Mouse (Mus musculus) heart, postnatal 25 days (tissue): Measurements from ENCODE around the gene Col8a2. TPM values are rescaled to one million over a fixed set of nuclear protein-coding genes. Genes with fewer than 3 reads are reported as not detected.
A peak's percentile ranks its signal among the peaks of the same experiment; 100 is the strongest.

Experiments
- DNase-seq: peaks from one replicate; pipeline ENCODE4 v3.0.0; 2022; ENCODE audit warnings: low spot score
- intact Hi-C: fragments of 180-260 bp; cut with DNase I; formaldehyde crosslinking; loops from one replicate; pipeline ENCODE4 v1.15.1; 2025
- total RNA-seq, 2 experiments: library from RNA; stranded (reverse); gene quantifications; 2 replicates each; pipeline ENCODE4 v1.2.3; 2021

The Col8a2 gene
- under 1 TPM; 0.75 to 0.81 TPM for total RNA-seq

- no peak for DNase-seq
Measured at GRCm38 (mm10) chr4:126286492-126286891, at the start of gene Col8a2. Col8a2 (plus strand) TSS chr4:126286793.

DNA sequence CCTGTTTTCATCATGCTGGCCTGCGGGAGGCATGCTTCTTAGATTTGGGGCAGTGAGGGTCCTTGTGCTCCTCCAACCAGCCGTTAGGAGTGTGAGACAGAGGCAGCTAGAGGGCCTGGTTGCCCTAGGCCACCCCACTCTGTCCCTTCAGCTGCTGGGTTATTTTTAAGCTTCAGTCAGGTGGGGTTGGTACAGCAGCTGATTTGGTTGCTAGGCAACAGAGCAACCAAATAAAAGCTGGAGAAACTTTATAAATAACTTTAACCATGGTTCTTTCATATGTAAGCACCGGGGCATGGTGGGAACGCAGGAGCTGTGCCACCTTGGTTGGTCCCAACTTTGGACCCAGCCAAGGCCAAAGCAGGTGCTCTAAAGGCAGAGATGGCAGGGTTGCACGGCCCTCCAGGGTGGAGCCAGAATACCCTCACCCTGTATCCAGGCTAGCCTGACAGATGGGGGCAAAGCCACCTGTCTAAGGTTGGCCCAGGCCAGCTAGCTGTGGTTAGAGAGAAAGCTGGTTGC, 48.8 kb upstream of the Col8a2 start:
- DNase-seq = no peak
- intact Hi-C loops = no loop called here

More at GRCm38 (mm10) chr4:126286492-126286891, at the start of gene Col8a2:
- intact Hi-C loops = no loop called here

- intact Hi-C loops = no loop called here
- DNase-seq = no peak
Measured at GRCm38 (mm10) chr4:126239862-126240475, 46.6 kb upstream of the Col8a2 start.

- no peak for DNase-seq
- intact Hi-C loops = no loop called here
Measured at GRCm38 (mm10) chr4:126241956-126242355, 44.6 kb upstream of the Col8a2 start.

GRCm38 (mm10) chr4:126242510-126242909, 44.1 kb upstream of the Col8a2 start:
- no peak for DNase-seq
- intact Hi-C loops = no loop called here

DNA sequence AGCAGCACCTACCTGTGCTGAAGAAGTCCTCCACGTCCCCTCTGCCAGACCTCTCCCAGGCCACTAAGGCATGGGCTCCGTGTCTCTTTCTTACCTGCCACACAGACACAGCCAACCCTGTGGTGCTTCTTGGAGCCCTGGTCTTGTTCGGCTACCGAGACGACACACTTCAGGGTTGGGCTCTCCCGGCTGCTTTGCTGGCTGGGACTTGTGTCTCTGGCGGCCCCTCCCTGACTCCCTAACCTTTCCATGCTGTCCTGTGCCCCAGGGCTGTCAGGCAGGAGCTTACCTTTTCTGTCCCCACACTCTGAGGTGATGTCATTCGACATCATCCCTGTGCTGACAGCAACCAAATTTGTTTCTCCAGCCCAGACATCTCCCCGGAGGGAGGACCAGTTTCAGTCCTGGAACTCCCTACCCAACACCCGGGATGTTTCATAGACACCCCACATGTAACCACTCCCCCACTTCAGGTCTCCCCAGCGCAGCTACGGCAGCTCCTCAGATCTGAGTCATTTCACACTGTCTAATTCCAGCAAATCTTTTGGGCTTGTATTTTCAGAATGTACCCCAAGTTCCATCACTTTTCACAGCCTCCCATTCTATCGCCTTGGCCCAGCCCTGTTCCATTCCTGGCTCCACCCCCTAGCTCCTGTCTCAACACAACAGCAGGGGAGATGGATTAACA, 40.2 kb upstream of the Col8a2 start:
- intact Hi-C loops = no loop called here
- DNase-seq = no peak

- no peak for DNase-seq
- intact Hi-C loops = loop anchor here (2.0 kb wide), 1 partner anchor 18 kb away; no protein-coding TSS in a partner anchor
Measured at GRCm38 (mm10) chr4:126248261-126248868, 38.2 kb upstream of the Col8a2 start.

DNA sequence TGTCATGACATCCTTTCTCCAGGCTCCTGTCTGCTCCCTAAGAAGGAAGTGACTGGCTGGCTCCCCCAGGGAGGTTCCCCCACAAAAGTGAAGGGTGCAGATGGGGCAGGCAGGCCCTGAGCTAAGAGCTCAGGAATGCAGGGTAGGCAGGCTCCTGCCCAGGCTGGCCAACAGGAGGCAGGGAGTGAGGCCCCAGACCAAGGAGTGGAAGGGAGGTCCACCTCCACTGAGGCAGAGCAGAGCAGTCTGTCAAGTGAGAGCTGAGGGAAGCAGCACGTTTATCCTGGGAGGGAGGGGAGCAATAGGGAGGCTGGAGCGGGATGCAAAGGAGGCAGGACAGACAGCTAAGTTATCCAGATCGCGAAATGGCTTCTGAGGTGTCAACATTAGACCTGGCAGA, 35.9 kb upstream of the Col8a2 start:
- intact Hi-C loops = no loop called here
- no peak for DNase-seq

GRCm38 (mm10) chr4:126251655-126252254, 34.8 kb upstream of the Col8a2 start:
- peak; percentile 68 for DNase-seq
- intact Hi-C loops = no loop called here

DNA sequence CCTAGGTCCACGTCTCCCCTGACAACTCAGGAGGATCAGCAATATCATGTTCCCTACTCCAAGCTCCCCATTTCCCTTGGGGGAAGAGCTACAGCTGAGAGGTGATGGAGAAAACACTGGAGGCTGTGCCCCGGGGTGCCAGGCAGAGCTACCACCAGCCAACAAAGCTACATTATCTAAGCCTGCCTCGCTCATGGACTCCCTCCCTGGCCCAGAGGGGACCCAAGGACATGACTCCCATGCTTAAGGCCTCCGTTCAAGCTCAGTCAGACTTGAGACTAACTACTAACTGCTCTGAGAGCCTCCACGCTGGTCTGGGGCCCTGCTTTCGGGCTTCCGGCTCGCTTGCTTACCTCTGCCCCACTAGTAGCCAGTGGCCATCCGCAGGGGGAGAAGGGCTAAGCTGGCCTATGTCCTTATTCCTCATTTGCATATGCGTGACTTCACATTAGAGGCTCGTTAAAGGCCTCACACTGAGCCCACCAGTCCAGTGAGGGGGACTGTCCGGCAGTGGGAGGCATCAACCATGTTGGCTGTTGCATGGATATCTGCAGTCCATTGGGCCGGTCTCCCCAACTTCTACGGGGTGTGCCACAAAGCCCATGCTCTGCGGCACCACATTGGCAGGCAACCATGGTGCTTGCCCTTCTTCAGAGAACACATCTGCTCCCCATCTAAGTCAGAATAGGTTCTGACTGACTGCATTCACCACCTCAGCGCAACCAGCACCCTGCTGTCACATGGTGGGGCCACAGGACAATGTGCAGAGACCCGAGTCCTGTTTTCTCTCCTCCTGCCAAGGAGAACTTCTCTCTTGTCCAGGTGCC, 34.0 kb upstream of the Col8a2 start:
- no peak for DNase-seq
- intact Hi-C loops = no loop called here

- no peak for DNase-seq
- intact Hi-C loops = no loop called here
Measured at GRCm38 (mm10) chr4:126253637-126254272, 32.8 kb upstream of the Col8a2 start.

DNA sequence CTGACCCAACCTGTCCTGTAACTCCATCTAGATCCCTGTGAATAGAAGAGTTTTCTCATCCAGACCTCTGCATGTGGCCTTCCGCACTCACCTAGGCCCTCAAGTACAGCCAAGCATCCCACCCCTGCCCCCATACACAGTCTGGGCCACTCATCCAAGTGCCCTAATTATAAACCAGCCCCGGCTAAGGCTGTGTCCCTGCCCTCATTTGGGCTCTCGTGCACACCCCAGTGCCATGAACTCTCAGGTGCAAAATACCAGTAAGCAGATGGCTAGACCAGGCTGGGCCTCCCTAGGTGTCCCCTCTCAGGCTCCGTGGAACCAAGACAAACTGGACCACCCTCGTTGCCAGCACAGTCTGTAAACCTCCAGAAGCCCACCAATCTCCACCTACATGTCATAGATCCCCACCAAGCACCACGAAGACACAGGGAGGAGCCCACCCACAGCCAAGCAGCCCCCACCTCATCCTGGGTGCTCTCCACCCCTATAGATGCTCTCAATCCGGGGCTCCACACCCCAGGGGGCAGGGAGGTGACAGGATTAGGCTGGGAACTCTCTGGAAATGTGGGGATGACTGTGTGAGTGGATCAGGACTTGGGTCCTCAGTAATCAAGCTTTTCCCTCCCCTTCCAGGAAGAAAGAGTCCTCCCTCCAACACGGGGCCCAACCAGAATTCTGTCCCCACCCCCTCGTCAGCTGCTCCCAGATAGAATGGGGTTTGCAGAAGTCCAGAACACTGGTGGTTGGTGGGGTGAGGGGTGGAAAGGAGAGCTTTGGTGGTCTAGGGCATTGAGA, 32.1 kb upstream of the Col8a2 start:
- intact Hi-C loops = no loop called here
- peak; percentile 62 for DNase-seq

DNA sequence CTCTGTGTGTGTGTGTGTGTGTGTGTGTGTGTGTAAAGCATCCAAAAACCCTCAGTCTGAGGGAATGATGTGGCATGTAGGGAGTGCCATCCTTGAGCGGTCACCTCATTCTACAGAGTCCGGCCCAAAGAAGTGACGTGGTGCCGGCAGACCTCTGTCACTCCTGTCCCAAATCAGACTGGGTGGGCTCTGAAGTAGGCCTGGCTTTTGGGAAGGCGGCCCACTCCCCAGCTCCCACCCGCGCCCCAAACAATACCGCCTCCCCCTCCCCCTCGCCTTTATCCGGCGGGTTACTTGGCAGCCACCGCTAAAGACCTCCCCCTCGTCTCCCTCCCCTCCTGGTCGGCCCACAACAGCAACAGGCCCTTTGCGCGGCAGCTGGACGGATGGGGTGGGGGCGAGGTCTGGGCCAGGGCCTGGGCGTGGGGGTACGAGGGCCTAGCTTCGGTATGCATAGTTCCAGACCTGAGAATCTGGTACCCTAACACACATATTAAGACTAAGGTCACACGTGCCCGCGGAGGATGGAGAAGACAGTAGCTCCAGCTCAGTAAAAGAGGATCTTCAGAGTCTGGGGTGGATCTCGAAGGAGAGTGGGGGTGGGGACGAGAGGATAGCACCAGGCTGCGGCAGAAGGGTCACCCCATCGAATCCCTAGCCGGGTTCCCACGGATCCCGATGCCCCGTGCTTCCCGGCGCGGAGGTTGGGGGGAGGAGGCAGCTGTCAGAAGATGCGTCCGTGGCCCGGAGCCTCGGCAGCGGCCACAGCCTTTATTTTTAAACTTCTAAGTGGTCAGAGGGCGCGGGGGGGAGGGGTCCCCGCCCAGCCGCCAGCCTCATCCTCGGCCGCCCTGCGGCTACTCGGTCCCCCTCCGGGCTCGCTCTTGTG, 31.2 kb upstream of the Col8a2 start:
- DNase-seq = no peak
- intact Hi-C loops = no loop called here

- intact Hi-C loops = no loop called here
- peak; percentile 82 for DNase-seq
Measured at GRCm38 (mm10) chr4:126256131-126256791, 30.3 kb upstream of the Col8a2 start, which contains the start of gene Map7d1. Map7d1 (minus strand) TSS chr4:126256343.

- DNase-seq = no peak
- intact Hi-C loops = no loop called here
Measured at GRCm38 (mm10) chr4:126256967-126257881, 29.4 kb upstream of the Col8a2 start.

DNA sequence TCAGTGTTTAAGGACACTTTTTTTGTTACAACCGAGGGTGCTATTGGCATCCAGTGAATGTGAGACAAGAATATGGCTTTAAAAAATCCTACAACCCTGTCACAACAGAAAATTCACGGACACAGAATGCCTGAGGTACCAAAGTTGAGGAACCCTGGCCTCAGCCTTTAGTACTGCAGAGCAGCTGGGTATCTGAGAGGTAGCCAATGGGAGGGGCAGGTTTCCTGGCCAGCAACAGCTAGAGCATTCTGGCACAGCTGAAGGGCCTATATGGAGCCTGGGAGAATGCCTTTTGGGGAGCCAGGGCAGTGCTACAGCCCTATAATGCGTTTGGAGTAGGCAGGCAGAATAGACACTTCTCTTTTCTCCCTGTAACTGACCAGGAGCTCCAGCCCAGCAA, 27.5 kb upstream of the Col8a2 start:
- DNase-seq = no peak
- intact Hi-C loops = no loop called here
